Mouse (Mus musculus) kidney, postnatal 25 days (tissue): ENCODE measurements around the gene Glra4.
"Not testable (repeated sequence)": the region's sequence is repeated elsewhere in the genome, so short reads cannot be mapped to it uniquely, and the experiment has no call there.

Source experiments
- DNase-seq, 2 experiments: peaks; one replicate each; pipeline ENCODE4 v3.0.0; 2021; ENCODE audit warnings: mixed read lengths in 2 of 2

Gene Glra4

DNA sequence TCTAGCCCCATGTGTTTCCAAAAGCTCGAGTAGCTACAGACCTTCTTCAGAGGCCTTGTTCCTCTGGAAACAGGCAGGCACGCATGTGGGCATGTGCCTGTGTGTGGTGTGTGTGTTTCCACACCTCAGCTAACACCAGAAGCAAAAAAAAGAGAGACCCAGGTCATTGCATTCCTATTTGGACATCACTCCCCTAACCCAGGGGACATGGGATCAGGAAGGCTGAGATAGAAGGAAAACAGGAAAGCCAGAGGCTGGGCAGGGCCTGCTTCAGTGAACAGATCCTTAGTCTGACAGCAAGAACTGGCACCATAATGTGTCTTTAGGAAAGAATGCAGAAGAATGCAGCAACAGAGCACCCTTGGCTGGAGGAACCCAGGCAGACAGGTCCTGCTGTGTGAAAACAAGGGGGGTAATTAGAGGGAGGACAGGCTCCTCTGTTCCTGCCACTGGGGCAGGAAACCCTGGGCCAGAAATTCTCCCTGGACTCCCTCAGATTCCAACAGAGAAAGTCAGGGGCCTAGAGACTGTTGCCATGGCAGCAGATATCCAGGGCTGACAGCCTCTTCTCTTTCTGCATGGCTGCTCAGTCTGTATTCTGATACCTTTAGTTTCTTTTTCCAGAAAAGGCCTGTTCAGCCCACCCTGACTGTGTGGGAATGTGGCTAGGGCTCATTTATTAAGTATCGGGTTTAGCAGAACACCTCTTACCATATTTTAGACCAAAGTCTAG is 65.0 kb downstream of the Glra4 start:
- DNase-seq, result not testable (repeated sequence)

- DNase-seq, result no peak
Observed at GRCm38 (mm10) chrX:136708782-136709181, 71.2 kb downstream of the Glra4 start.

DNA sequence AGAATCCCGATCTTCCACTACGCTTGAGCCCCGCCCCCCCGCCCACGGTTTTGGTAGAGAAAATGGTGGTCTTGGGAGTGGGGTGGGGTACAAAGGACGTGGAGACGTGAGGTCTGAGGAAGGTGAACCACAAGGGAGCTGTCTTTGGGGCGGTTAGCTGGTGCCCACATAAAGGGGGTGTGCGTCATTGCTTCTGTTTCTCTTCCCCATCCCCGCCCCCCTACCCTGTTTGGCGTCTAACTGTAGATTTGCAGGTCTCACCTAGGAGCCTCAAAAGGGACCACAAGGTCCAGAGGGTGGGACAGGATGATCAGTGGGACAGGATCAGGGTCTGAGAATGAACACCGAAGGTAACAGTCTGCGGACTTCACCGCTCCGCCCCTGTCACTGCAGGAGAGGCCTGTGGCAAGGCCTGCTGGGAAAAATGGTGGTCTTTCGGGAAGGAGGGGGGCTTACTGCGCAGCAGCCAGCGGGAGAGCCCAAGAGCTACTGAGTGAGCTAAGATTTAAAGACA is 71.7 kb downstream of the Glra4 start:
- peak; percentile 20 to 59 for DNase-seq
